ENCODE assay signal across 17 mouse cellular contexts in the genomic region with DNA sequence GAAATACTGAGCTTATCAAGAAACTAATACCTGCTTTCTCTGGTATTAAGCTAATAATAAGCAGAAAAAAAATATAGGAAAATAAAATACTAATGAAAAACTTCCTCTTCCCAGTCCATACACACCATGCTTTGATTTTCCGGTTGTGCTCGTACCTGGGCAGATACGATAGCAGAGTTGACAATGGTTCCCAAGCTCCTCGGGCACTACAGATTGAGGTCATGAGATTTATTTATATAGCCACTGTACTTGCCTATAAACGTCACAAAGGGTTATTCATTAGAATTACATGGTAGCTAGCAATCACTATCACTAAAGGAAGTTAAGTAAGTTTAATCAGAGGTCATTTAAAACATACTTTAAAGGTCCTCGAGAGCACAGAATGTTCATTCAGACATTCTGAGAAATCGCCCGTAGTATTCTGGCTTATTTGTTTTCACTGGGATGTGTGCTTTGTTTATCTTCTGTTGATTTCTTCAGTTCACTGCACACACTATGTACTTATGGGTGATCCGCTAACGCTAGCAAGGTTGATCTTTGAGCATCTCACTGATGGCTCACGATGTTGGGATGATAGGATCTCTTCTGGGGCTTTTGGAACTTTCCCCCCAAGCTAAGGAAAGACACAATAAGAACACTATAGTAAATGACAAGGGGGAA.
"Had no signal": no experiment of that assay in that cellular context is flagged by ENCODE, and none has a peak within 500 bp of the region (broad histone marks: within the 10 kb centered on the region; RNA-seq: fewer than 3 reads in every experiment).

No protein-coding gene starts in this region.

- H3K4me3 ChIP-seq: liver, embryonic 15.5 days; lung, embryonic 15.5 days; megakaryocyte, embryonic 14.5 days; midbrain, embryonic 13.5 days; midbrain, embryonic 15.5 days; neural tube, embryonic 12.5 days had no signal

- H3K9me3 ChIP-seq: liver, embryonic 15.5 days; lung, embryonic 15.5 days; midbrain, embryonic 13.5 days; midbrain, embryonic 15.5 days; neural tube, embryonic 12.5 days had no signal

- ATAC-seq: liver, postnatal 0 days; lung, postnatal 0 days; midbrain, embryonic 13.5 days; midbrain, embryonic 15.5 days had no signal

- H3K36me3 ChIP-seq: liver, embryonic 15.5 days; lung, embryonic 15.5 days; midbrain, embryonic 13.5 days; midbrain, embryonic 15.5 days; neural tube, embryonic 12.5 days had no signal

- H3K27me3 ChIP-seq: liver, embryonic 15.5 days; lung, embryonic 15.5 days; megakaryocyte, embryonic 14.5 days; midbrain, embryonic 13.5 days; midbrain, embryonic 15.5 days; neural tube, embryonic 12.5 days had no signal

- H3K9ac ChIP-seq: liver, embryonic 15.5 days; liver, postnatal 0 days; lung, embryonic 15.5 days; midbrain, embryonic 13.5 days; midbrain, embryonic 15.5 days; neural tube, embryonic 12.5 days had no signal

- H3K4me2 ChIP-seq: liver, embryonic 15.5 days; lung, embryonic 15.5 days; midbrain, embryonic 11.5 days; midbrain, embryonic 13.5 days; midbrain, embryonic 15.5 days; neural tube, embryonic 12.5 days had no signal

- H3K4me1 ChIP-seq: liver, embryonic 15.5 days; lung, embryonic 15.5 days; megakaryocyte, embryonic 14.5 days; midbrain, embryonic 13.5 days; midbrain, embryonic 15.5 days; neural tube, embryonic 12.5 days had no signal

- DNase-seq: liver, postnatal 0 days; lung, adult 2 months; lung, postnatal 14 days; lung, postnatal 36 days; right cerebral cortex, postnatal 14 days; thymus, adult 2 months; thymus, postnatal 25 days; thymus, postnatal 4 days had no signal

- H3K27ac ChIP-seq: liver, embryonic 15.5 days; lung, embryonic 15.5 days; macrophage; midbrain, embryonic 13.5 days; midbrain, embryonic 15.5 days; neural tube, embryonic 12.5 days had no signal
